Mouse (Mus musculus) urinary bladder, postnatal 36 days (tissue): ENCODE results near the gene Gm14180.
"Not testable (repeated sequence)": the region's sequence is repeated elsewhere in the genome, so short reads cannot be mapped to it uniquely, and the experiment has no call there.

Experiments used
- DNase-seq, 2 experiments: peaks; one replicate each; pipeline ENCODE4 v3.0.0; 2022; ENCODE audit warnings: low spot score in 2 of 2, mixed read lengths in 1 of 2

Gene Gm14180

DNA sequence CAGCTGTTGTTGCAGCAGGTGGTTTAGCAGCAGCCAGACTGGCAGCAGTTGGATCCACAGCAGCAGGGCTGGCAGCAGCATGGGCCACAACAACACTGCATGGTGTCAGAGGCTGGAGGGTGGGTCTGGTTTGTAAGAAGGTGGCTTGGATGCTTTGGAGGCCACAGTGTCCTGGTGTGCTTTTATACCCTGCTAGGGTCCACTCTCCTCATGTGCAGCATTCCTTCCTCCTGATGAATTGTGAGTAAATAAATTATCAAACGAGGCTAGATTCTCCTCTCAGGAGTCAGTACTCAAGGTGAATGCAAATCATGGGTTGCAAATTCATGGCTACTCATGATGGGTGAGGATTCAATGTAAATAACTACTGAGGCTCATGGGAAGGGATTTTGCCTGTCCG lies at the start of gene Gm14180:
TSS of gene Gm14180 (minus strand) at position 101 of the 400 bp plus-strand sequence.
- no peak for DNase-seq

DNA sequence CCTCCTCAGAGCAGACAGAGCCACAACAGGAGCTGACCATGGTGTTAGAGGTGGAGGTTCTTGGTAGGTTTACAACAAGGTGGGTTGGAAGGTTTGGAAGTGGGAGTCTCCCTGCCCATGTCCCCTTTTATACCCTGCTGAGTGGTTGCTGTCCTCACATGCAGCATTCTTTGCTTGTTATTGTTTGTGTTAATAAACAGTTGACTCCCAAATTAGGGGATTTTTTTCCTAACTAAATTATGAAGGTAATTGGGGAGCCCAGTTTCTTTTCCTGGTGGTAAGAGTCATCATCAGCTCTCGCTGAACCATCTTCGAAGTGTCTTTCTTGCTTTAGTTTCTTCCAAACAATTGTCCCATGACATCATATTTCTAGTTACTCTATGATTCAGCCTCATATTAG lies 46.5 kb upstream of the Gm14180 start, which contains the start of gene Krtap4-8:
TSS of gene Krtap4-8 (minus strand) at position 101 of the 400 bp plus-strand sequence.
- DNase-seq, result no peak

DNA sequence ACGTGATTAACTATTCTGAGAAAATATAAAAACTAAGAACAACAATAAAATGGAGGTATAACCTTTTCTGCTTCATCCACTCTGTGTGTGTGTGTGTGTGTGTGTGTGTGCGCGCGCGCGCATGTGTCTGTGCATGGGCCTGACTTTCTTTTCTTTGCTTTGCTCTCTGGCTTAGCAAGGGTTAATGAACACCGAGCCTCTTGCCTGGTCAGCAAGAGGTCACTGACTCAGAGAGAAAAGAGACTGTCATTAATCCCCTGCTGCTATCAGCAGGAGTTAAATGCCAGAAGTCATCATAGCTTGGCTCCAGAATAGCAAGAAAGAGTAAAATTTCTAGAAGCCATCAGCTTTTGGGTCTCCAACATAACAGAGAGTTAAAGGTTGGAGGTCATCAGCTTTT lies 44.3 kb upstream of the Gm14180 start:
- no peak for DNase-seq

DNA sequence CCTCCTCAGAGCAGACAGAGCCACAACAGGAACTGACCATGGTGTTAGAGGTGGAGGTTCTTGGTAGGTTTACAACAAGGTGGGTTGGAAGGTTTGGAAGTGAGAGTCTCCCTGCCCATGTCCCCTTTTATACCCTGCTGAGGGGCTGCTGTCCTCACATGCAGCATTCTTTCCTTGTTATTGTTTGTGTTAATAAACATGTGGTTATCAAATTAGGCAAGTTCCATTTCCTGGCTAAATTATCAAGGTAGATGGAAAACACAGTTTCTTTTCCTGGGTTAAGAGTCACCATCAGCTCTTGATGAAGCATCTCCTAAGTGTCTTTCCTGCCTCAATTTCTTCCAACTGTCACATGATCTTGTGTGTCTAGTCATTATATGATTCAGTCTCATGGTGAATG lies 38.7 kb upstream of the Gm14180 start, which contains the start of gene Gm11595:
TSS of gene Gm11595 (minus strand) at position 101 of the 400 bp plus-strand sequence.
- not testable (repeated sequence) for DNase-seq

DNA sequence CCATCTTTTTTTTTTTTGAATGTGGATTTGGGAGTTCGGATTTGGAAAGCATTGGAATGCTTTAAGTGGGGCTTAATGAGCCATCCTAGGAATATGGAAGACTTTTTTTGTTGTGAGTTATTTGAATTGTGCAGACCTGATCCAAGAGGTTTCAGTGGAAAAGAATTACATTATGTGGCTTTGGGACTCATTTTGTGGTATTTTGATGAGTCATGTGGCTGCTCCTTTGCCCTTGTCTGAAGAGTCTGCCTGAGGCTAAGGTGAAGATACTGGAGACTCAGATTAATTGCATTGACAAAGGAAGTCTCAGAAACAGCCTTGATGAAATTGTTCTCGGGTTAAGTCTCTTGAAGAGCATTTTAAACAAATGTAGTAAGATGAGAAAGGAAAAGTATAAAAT lies 34.3 kb upstream of the Gm14180 start:
- DNase-seq, result no peak

DNA sequence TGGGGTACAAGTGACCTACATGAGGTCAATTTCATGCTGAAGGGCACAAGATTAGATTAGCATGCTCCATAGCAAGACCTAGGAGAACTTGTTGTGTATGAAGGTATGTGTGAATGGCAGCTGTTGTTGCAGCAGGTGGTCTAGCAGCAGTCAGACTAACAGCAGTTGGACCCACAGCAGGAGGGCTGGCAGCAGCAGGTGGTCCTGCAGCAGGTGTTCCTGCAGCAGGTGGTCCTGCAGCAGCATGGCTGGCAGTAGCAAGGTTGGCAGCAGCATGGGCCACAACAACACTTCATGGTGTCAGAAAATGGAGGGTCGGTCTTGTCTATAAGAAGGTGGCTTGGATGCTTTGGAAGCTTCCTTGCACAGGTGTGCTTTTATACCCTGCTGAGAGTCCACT lies 24.8 kb upstream of the Gm14180 start:
- DNase-seq, result no peak

DNA sequence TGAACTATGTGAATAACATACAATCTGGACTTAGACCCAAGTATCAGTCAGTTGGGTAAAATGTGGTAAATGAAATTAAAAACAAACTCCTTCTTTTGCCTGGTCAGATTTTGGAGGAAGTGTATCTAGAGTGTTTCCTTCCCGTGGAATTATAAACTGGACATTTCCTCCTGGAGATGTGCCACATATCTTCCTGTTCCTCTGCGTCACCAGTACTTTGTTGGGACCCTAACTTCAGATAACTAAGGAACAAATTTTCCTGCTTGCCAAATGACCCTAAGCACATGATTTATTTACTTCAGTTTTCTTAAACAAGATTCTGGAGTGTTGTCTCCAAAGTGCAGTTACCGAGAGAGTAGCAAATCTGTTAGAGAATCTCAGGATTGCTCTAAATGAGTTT lies 9.9 kb upstream of the Gm14180 start:
- no peak for DNase-seq

DNA sequence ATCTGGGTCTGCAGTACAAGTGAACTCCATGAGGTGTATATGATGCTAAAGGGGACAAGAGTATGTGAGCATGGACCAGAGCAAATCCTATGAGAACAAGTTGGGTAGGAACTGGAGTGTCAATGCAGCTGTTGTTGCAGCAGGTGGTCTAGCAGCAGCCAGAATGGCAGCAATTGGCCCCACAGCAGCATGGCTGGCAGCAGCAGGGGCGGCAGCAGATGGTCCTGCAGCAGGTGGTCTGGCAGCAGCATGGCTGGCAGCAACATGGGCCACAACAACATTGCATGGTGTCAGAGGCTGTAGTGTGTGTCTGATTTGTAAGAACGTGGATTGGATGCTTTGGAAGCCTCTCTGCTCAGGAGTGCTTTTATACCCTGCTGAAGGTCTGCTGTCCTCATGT lies 10.0 kb downstream of the Gm14180 start:
- no peak for DNase-seq

DNA sequence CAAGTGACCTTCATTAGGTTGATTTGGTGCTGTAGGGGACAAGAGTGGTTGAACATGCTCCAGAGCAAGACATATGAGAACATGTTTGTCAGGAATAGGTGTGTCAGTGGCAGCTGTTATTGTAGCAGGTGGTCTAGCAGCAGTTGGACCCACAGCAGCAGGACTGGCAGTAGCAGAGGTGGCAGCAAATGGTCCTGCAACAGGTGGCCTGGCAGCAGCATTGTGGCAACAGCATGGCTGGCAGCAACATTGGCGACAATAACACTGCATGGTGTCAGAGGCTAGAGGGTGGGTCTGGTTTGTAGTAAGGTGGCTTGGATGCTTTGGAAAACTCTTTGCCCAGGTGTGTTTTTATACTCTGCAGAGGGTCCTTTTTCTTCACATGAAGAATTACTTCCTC lies 15.3 kb downstream of the Gm14180 start:
- DNase-seq, result no peak

DNA sequence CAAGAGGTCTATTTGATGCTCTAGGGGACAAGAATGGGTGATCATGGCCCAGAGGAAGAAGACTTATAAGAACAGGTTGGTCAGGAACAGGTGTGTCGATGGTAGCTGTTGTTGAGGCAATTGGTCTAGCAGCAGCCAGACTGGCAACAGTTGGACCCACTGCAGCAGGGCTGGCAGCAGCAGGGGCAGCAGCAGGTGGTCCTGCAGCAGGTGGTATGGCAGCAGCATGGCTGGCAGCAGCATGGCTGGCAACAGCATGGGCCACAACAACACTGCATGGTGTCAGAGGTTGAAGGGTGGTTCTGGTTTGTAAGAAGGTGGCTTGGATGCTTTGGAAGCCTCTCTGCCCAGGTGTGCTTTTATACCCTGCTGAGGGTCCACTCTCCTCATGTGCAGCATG lies 43.6 kb downstream of the Gm14180 start, which contains the start of gene Gm14190:
TSS of gene Gm14190 (minus strand) at position 278 of the 400 bp plus-strand sequence.
- no peak for DNase-seq

DNA sequence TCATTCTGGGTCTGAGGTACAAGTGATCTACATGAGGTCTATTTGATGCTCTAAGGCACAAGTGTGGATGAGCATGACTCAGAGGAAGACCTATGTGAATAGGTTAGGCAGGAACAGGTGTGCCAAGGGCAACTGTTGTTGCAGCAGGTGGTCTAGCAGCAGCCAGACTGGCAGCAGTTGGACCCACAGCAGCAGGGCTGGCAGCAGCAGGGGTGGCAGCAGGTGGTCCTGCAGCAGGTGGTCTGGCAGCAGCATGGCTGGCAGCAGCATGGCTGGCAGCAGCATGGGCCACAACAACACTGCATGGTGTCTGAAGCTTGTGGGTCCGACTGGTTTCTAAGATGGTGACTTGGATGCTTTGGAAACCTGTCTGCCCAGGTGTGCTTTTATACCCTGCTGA lies 48.9 kb downstream of the Gm14180 start:
- DNase-seq, result not testable (repeated sequence)
